Mouse (Mus musculus): ENCODE results near the gene Ppm1d. TPM values are rescaled to one million over a fixed set of nuclear protein-coding genes. Genes with fewer than 3 reads are reported as not detected.

Gene Ppm1d
- polyA plus RNA-seq, 1 experiment from 2014 or later, result 13.3 TPM

GRCm38 (mm10) chr11:85379091-85379490 lies 68.0 kb downstream of the Ppm1d start:
- TF ChIP-seq EP300 (IDR thresholded peaks at IDR 0.05) (no peak), CTCF (IDR thresholded peaks at IDR 0.05) (no peak)
- no peak overlapping the region for H3K4me2 ChIP-seq (replicated peaks; ENCODE audit: low read depth, low read length)
- no peak for DNase-seq (ENCODE audit: low spot score)
- no peaks in the 10 kb centered on the region for H3K9me3 ChIP-seq (ENCODE audit: low read length)
- no peaks in the 10 kb centered on the region; the same call in 1 of the 2 replicates for H3K36me3 ChIP-seq (ENCODE audit: insufficient read depth, low read length)
- WGBS, result 83% methylated on average over 3 of the region's 3 CpGs
- H3K27me3 ChIP-seq (replicated peaks; ENCODE audit: insufficient read depth, low read length), result no peaks in the 10 kb centered on the region
- no peak overlapping the region for H3K4me3 ChIP-seq (ENCODE audit: low read depth, low read length)
- no peak overlapping the region for H3K27ac ChIP-seq (ENCODE audit: low read length)
- ATAC-seq, result no peak
- no peaks in the 10 kb centered on the region for H3K4me1 ChIP-seq (ENCODE audit: insufficient read depth, low read depth, low read length)
- no peak overlapping the region for H3K9ac ChIP-seq (replicated peaks; ENCODE audit: low read depth)

DNA sequence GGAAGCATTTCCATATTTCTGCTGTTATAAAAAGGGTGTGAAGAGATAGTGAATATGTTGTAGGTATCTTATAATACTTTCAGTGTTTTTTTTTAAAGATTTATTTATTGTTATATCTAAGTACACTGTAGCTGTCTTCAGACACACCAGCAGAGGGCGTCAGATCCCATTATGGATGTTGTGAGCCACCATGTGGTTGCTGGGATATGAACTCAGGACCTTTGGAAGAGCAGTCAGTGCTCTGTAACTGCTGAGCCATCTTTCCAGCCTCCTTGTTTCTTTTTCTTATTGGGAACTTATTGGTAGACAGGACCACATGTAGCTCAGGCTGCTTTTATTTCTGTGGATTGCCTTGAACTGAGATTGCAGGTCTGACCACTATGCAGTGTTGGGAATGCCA lies 69.0 kb downstream of the Ppm1d start:
- no peak for DNase-seq (ENCODE audit: low spot score)

GRCm38 (mm10) chr11:85382055-85382454 lies 71.0 kb downstream of the Ppm1d start:
- WGBS, result 10% methylated on average over 4 of the region's 4 CpGs
- peak; percentile 76 for ATAC-seq
- Histone ChIP-seq H3K4me3 (ENCODE audit: low read depth, low read length) (no peak overlapping the region), H3K4me2 (replicated peaks; ENCODE audit: low read depth, low read length) (no peak overlapping the region), H3K36me3 (ENCODE audit: insufficient read depth, low read length) (no peaks in the 10 kb centered on the region), H3K27me3 (replicated peaks; ENCODE audit: insufficient read depth, low read length) (no peaks in the 10 kb centered on the region), H3K27ac (ENCODE audit: low read length) (no peak overlapping the region), H3K9me3 (ENCODE audit: low read length) (no peaks in the 10 kb centered on the region), H3K9ac (replicated peaks; ENCODE audit: low read depth) (no peak overlapping the region), H3K4me1 (ENCODE audit: insufficient read depth, low read depth, low read length) (no peaks in the 10 kb centered on the region)
- peak; percentile 85 for DNase-seq (ENCODE audit: low spot score)
- TF ChIP-seq EP300 (IDR thresholded peaks at IDR 0.05) (no peak), CTCF (IDR thresholded peaks at IDR 0.05) (peak; percentile 94)

More for the DNA sequence above, 69.0 kb downstream of the Ppm1d start:
- no peak overlapping the region for H3K4me2 ChIP-seq (replicated peaks; ENCODE audit: low read depth, low read length)
- no peaks in the 10 kb centered on the region for H3K9me3 ChIP-seq (ENCODE audit: low read length)
- TF ChIP-seq EP300 (IDR thresholded peaks at IDR 0.05) (no peak), CTCF (IDR thresholded peaks at IDR 0.05) (0 out of 2 replicates have a peak, but pooled peaks have one; percentile 11)
- H3K27ac ChIP-seq (ENCODE audit: low read length), result no peak overlapping the region
- no peaks in the 10 kb centered on the region for H3K4me1 ChIP-seq (ENCODE audit: insufficient read depth, low read depth, low read length)
- ATAC-seq, result no peak
- H3K27me3 ChIP-seq (replicated peaks; ENCODE audit: insufficient read depth, low read length), result no peaks in the 10 kb centered on the region
- H3K9ac ChIP-seq (replicated peaks; ENCODE audit: low read depth), result no peak overlapping the region
- no peaks in the 10 kb centered on the region; the same call in 1 of the 2 replicates for H3K36me3 ChIP-seq (ENCODE audit: insufficient read depth, low read length)
- no peak overlapping the region for H3K4me3 ChIP-seq (ENCODE audit: low read depth, low read length)
- WGBS, result 10% methylated on average over 1 of the region's 1 CpGs

- Histone ChIP-seq H3K27ac (ENCODE audit: low read length) (peak overlapping the region; percentile 47; the same call in 1 of the 2 replicates), H3K27me3 (replicated peaks; ENCODE audit: insufficient read depth, low read length) (no peaks in the 10 kb centered on the region), H3K4me3 (ENCODE audit: low read depth, low read length) (no peak overlapping the region), H3K9ac (replicated peaks; ENCODE audit: low read depth) (no peak overlapping the region), H3K9me3 (ENCODE audit: low read length) (no peaks in the 10 kb centered on the region), H3K4me2 (replicated peaks; ENCODE audit: low read depth, low read length) (no peak overlapping the region), H3K4me1 (ENCODE audit: insufficient read depth, low read depth, low read length) (no peaks in the 10 kb centered on the region), H3K36me3 (ENCODE audit: insufficient read depth, low read length) (no peaks in the 10 kb centered on the region)
- DNase-seq (ENCODE audit: low spot score) (peak; percentile 29), ATAC-seq (peak; percentile 67)
- 53% methylated on average over 7 of the region's 7 CpGs for WGBS
- no peak for TF ChIP-seq EP300 (IDR thresholded peaks at IDR 0.05)
- TF ChIP-seq CTCF (IDR thresholded peaks at IDR 0.05), result no peak
Measured at GRCm38 (mm10) chr11:85383975-85384821, 73.2 kb downstream of the Ppm1d start.

DNA sequence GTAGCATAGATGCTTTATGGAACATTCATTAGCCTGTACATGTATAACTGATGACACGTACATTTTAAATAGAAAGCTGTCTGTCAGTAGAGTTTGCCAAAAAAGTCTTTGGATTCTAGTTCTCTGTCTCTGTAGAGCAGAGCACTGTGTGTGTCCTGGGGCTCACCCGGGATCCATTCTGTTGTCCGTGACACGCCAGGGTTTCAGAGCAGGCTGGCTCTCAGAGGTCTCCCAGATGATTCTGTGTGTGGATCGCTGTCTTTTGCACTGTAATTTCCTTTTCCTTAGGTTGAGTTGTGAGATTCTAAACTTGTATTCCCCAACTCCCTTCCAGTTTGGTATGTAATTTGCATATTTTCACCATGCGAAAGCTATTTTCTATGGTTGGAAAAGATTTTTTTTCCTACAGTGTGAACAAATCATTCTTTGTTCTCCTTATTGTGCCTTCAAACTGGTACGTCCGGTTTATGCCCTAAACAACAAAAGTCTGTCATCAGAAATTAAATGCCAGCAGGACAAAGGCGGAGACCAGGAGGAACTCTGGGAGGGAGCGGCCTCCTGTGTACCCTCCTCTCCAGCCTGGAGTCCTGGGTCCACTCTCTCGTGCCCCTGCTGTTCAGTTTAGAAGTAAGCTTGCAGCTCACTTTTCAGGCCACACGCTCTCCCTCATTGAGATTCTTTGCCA lies 81.3 kb downstream of the Ppm1d start:
- H3K4me1 ChIP-seq (ENCODE audit: insufficient read depth, low read depth, low read length), result peaks cover 5% of the 10 kb centered on the region; the same call in 1 of the 2 replicates
- no peak overlapping the region for H3K4me3 ChIP-seq (ENCODE audit: low read depth, low read length)
- no peaks in the 10 kb centered on the region for H3K36me3 ChIP-seq (ENCODE audit: insufficient read depth, low read length)
- DNase-seq (ENCODE audit: low spot score), result peak; percentile 66
- H3K9me3 ChIP-seq (ENCODE audit: low read length), result no peaks in the 10 kb centered on the region
- WGBS, result 44% methylated on average over 12 of the region's 12 CpGs
- H3K27ac ChIP-seq (ENCODE audit: low read length), result peak overlapping the region; percentile 75
- ATAC-seq, result peak; percentile 83
- no peak overlapping the region for H3K4me2 ChIP-seq (replicated peaks; ENCODE audit: low read depth, low read length)
- H3K27me3 ChIP-seq (replicated peaks; ENCODE audit: insufficient read depth, low read length), result no peaks in the 10 kb centered on the region
- H3K9ac ChIP-seq (replicated peaks; ENCODE audit: low read depth), result 0 out of 2 replicates have a peak overlapping the region, but pooled peaks have one; percentile 16
- TF ChIP-seq CTCF (IDR thresholded peaks at IDR 0.05), result peak; percentile 33
- no peak for TF ChIP-seq EP300 (IDR thresholded peaks at IDR 0.05)

DNA sequence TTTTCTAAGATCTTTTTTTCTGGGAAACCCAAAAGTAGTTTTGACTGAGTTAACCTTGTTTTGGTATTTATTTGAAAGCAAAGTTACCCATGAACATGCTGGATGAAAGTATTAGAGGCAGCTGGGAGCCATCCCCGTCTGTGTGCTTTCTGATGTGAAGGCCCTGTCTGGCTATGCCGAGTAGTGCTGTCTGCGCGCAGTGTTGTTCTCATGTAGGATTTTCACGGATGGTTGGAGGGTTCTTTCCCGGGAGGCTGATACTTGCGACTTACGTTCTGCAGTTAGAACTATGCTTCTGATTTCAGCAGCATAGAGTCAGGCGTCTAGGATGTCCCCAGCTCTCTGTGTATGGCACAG lies 81.8 kb downstream of the Ppm1d start:
- Histone ChIP-seq H3K27ac (ENCODE audit: low read length) (peak overlapping the region; percentile 75), H3K4me1 (ENCODE audit: insufficient read depth, low read depth, low read length) (peaks cover 5% of the 10 kb centered on the region; the same call in 1 of the 2 replicates), H3K4me3 (ENCODE audit: low read depth, low read length) (no peak overlapping the region), H3K27me3 (replicated peaks; ENCODE audit: insufficient read depth, low read length) (no peaks in the 10 kb centered on the region), H3K4me2 (replicated peaks; ENCODE audit: low read depth, low read length) (no peak overlapping the region), H3K36me3 (ENCODE audit: insufficient read depth, low read length) (no peaks in the 10 kb centered on the region), H3K9me3 (ENCODE audit: low read length) (no peaks in the 10 kb centered on the region), H3K9ac (replicated peaks; ENCODE audit: low read depth) (no peak overlapping the region)
- DNase-seq (ENCODE audit: low spot score), result no peak
- TF ChIP-seq CTCF (IDR thresholded peaks at IDR 0.05) (no peak), EP300 (IDR thresholded peaks at IDR 0.05) (no peak)
- ATAC-seq, result 0 out of 2 replicates have a peak, but pooled peaks have one; percentile 32
- 57% methylated on average over 9 of the region's 9 CpGs for WGBS
